Mouse (Mus musculus) liver, adult (tissue): ENCODE results near the gene Gm21828.
"Not testable (repeated sequence)": the region's sequence is repeated elsewhere in the genome, so short reads cannot be mapped to it uniquely, and the experiment has no call there.

Experiments
- GATA4 ChIP-seq: IDR thresholded peaks from 2 replicates; pipeline ENCODE4 v1.6.1; 2014; ENCODE audit warnings: mild to moderate bottlenecking, low read length; ENCODE audit not compliant: insufficient replicate concordance

Gene Gm21828

DNA sequence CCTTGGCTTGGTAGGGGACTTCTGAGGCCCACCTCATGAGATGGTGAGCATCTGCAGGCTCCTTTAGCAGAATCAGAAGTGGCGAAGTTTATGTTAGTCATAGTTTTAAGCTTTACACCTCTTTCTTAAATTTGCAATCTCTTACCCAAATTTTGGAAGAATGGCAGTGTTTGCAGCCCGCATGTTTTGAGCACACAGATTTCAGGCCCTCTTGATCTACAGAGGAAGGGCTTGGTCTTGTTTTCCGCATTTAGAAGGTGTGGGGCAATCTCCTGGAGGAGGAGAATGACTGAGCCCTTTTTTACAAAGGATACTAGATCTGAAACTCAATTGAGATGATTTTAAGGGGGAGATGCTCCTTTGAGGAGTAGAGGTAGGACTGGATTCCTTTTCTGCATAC lies at the start of gene Gm21828:
Gm21828 (minus strand) TSS at position 101 of the 400 bp plus-strand sequence.
- TF ChIP-seq GATA4 = not testable (repeated sequence)

- TF ChIP-seq GATA4 = not testable (repeated sequence)
These were observed 28.4 kb upstream of the Gm21828 start, which contains the start of the genes Gm21440 and Gm21454 for GRCm38 (mm10) chrY:13252091-13252490. Gm21440 (plus strand) TSS chrY:13252391. Gm21454 (plus strand) TSS chrY:13252442.
